Mouse (Mus musculus): ENCODE measurements at regions not wholly inside any gene's neighbourhood (a gene's known extent, or its start where the extent isn't known, plus 50 kb on each side); places are given as distances from the start of the nearest gene placed in this dataset.

DNA sequence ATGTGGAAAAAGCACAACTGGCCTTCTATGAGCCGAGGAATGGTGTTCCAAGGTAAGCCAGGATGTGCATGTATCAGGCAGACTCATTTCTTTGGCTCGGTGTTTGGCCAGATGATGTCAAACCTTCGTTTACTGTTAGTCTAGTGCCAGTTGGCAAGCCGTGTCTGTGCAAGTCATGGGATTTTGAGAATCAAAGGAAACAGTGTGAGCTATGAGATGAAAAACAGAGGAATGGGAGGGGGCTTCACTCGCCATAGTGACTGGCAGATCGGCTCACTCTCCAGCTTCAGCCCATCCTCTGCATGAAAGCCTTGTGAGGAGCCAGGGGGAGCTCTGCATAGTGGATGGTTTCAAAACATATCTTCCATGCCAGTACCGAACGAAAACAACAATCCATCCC lies 89.1 kb upstream of the Mast4 start:
- DNase-seq (ENCODE audit: low spot score): peak; percentile 67
- ATAC-seq (ENCODE audit: low read depth): 0 out of 2 replicates have a peak, but pooled peaks have one; percentile 18
- H3K27me3 ChIP-seq (replicated peaks; ENCODE audit: control insufficient read depth, insufficient read depth, low read length): no peaks in the 10 kb centered on the region
- WGBS: 70% methylated on average over 8 of the region's 8 CpGs
- H3K9ac ChIP-seq (ENCODE audit: low read depth, low read length): no peak overlapping the region
- H3K27ac ChIP-seq (replicated peaks; ENCODE audit: low read depth, low read length): no peak overlapping the region
- no peak overlapping the region for H3K4me2 ChIP-seq (ENCODE audit: low read depth, low read length)
- no peaks in the 10 kb centered on the region for H3K4me1 ChIP-seq (ENCODE audit: control insufficient read depth, insufficient read depth, low read length)
- H3K36me3 ChIP-seq (ENCODE audit: control insufficient read depth, insufficient read depth, low read length): no peaks in the 10 kb centered on the region
- no peaks in the 10 kb centered on the region for H3K9me3 ChIP-seq (ENCODE audit: control insufficient read depth, low read length)
- no peak overlapping the region for H3K4me3 ChIP-seq (ENCODE audit: low read depth, low read length)

DNA sequence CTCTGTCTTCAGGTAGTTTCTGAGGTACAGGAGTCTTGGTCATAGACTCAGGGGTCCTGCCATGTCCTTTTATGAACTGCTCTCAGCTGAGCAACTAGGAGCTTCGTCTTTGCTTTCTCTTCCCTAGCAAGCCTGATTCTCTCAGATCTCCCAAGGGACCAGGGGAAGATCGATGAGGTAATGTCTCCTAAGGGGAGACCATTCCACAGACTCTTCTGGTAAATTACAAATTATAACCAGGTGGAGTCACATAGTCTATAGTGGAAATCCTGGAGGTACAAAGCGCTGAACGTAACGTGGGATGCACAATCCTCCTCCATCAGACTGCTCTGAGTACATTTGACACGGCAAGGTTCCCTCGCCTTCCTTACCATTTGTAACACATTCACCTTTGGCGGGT lies 88.7 kb upstream of the Mast4 start:
- peak; percentile 55; the same call in 1 of the 2 replicates for ATAC-seq (ENCODE audit: low read depth)
- Histone ChIP-seq H3K4me3 (ENCODE audit: low read depth, low read length) (no peak overlapping the region), H3K4me1 (ENCODE audit: control insufficient read depth, insufficient read depth, low read length) (no peaks in the 10 kb centered on the region), H3K27ac (replicated peaks; ENCODE audit: low read depth, low read length) (no peak overlapping the region), H3K9me3 (ENCODE audit: control insufficient read depth, low read length) (no peaks in the 10 kb centered on the region), H3K9ac (ENCODE audit: low read depth, low read length) (no peak overlapping the region), H3K4me2 (ENCODE audit: low read depth, low read length) (no peak overlapping the region), H3K27me3 (replicated peaks; ENCODE audit: control insufficient read depth, insufficient read depth, low read length) (no peaks in the 10 kb centered on the region), H3K36me3 (ENCODE audit: control insufficient read depth, insufficient read depth, low read length) (no peaks in the 10 kb centered on the region)
- WGBS: 62% methylated on average over 8 of the region's 8 CpGs
- peak; percentile 41 for DNase-seq (ENCODE audit: low spot score)

DNA sequence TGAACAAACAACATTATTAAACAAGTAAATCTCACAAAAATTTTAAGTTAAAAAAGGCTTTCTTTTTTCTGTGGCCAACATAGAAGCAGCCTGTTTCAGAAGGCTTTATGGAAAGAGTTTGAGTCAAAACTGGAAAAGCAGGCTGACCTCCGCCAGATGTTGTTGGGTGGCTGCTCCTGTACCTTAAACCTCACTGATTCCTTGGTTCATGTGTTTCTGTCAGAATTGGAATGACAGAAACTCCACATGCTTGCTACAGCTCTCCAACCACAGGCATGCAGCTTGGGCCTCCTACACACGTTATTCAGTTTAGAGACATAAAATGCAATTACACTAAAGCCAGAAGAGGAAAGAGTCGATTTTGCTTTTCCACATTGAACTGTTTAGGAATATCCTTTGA lies 84.8 kb upstream of the Mast4 start:
- Histone ChIP-seq H3K36me3 (ENCODE audit: control insufficient read depth, insufficient read depth, low read length) (no peaks in the 10 kb centered on the region), H3K4me2 (ENCODE audit: low read depth, low read length) (no peak overlapping the region), H3K27ac (replicated peaks; ENCODE audit: low read depth, low read length) (no peak overlapping the region), H3K4me3 (ENCODE audit: low read depth, low read length) (no peak overlapping the region), H3K27me3 (replicated peaks; ENCODE audit: control insufficient read depth, insufficient read depth, low read length) (no peaks in the 10 kb centered on the region), H3K4me1 (ENCODE audit: control insufficient read depth, insufficient read depth, low read length) (no peaks in the 10 kb centered on the region), H3K9me3 (ENCODE audit: control insufficient read depth, low read length) (no peaks in the 10 kb centered on the region), H3K9ac (ENCODE audit: low read depth, low read length) (no peak overlapping the region)
- ATAC-seq (ENCODE audit: low read depth): 0 out of 2 replicates have a peak, but pooled peaks have one; percentile 15
- 30% methylated on average over 3 of the region's 3 CpGs for WGBS
- peak; percentile 66 for DNase-seq (ENCODE audit: low spot score)

DNA sequence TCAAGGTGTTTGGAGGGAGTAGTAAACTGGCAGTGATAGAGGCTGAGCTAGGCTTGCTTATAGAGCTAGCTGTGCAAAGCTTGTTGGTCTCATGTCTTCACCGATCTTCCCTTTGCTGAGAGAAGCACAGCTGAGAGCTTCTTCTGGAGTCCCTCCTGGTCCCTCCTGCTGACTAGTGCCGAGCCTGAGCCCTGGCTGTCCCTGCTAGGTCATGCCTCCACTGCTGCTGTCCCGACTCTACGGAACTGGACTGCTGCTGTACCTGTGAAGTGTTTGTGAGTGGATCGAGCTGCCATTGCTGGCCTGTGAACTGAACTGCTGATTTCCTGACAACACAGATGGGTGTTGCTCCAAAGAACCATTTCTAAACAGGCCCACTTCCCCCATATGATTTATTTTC lies 83.0 kb upstream of the Mast4 start:
- no peaks in the 10 kb centered on the region for H3K4me1 ChIP-seq (ENCODE audit: control insufficient read depth, insufficient read depth, low read length)
- ATAC-seq (ENCODE audit: low read depth) (no peak), DNase-seq (ENCODE audit: low spot score) (no peak)
- no peaks in the 10 kb centered on the region for H3K36me3 ChIP-seq (ENCODE audit: control insufficient read depth, insufficient read depth, low read length)
- no peaks in the 10 kb centered on the region for H3K27me3 ChIP-seq (replicated peaks; ENCODE audit: control insufficient read depth, insufficient read depth, low read length)
- no peak overlapping the region for H3K9ac ChIP-seq (ENCODE audit: low read depth, low read length)
- H3K27ac ChIP-seq (replicated peaks; ENCODE audit: low read depth, low read length): no peak overlapping the region
- no peak overlapping the region for H3K4me3 ChIP-seq (ENCODE audit: low read depth, low read length)
- WGBS: 89% methylated on average over 5 of the region's 5 CpGs
- no peak overlapping the region for H3K4me2 ChIP-seq (ENCODE audit: low read depth, low read length)
- no peaks in the 10 kb centered on the region for H3K9me3 ChIP-seq (ENCODE audit: control insufficient read depth, low read length)

DNA sequence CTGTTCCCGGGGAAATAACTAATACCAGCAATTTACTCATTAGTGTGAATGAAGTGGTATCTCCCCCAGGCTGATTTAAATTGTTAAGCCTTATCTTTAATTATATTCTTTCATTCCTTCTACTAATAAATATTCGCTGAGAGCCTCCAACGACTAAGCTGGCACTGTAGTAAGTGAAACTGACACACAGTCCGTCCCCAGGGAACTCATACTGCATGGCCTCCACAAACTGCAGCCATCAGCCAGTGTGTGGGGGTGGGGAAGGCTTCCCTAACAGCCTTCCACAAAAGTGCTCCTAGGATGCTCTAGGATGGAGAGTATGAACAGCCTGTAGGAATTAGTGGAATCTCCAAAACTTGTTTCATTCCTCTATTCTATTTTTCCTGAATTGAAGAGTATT lies 81.0 kb upstream of the Mast4 start:
- 53% methylated on average over 4 of the region's 4 CpGs for WGBS
- no peaks in the 10 kb centered on the region for H3K27me3 ChIP-seq (replicated peaks; ENCODE audit: control insufficient read depth, insufficient read depth, low read length)
- no peaks in the 10 kb centered on the region for H3K4me1 ChIP-seq (ENCODE audit: control insufficient read depth, insufficient read depth, low read length)
- H3K9ac ChIP-seq (ENCODE audit: low read depth, low read length): no peak overlapping the region
- H3K4me3 ChIP-seq (ENCODE audit: low read depth, low read length): no peak overlapping the region
- DNase-seq (ENCODE audit: low spot score): no peak
- no peaks in the 10 kb centered on the region for H3K9me3 ChIP-seq (ENCODE audit: control insufficient read depth, low read length)
- ATAC-seq (ENCODE audit: low read depth): no peak
- H3K27ac ChIP-seq (replicated peaks; ENCODE audit: low read depth, low read length): no peak overlapping the region
- no peak overlapping the region for H3K4me2 ChIP-seq (ENCODE audit: low read depth, low read length)
- no peaks in the 10 kb centered on the region for H3K36me3 ChIP-seq (ENCODE audit: control insufficient read depth, insufficient read depth, low read length)

DNA sequence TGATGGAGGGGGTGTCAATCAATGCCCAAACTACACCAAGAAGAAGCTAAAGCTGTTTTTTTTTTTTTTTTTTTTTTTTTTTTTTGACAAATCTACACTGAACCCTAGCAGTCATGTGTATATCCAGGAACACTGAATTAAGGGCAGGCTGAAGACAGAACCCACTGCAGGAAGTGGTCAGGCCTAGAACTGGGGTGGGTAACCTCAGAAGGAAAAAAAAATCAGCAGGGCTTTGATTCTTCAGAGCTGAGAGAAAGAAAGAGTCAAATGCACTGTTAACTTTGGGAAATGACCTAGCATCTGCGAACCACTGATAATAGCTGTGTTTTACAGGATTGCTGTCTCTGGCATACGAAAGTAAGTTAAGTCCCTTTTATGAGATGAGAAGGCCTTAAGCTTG lies 78.3 kb upstream of the Mast4 start:
- ATAC-seq (ENCODE audit: low read depth): no peak
- Histone ChIP-seq H3K4me1 (ENCODE audit: control insufficient read depth, insufficient read depth, low read length) (no peaks in the 10 kb centered on the region), H3K9me3 (ENCODE audit: control insufficient read depth, low read length) (no peaks in the 10 kb centered on the region), H3K9ac (ENCODE audit: low read depth, low read length) (no peak overlapping the region), H3K4me2 (ENCODE audit: low read depth, low read length) (no peak overlapping the region), H3K36me3 (ENCODE audit: control insufficient read depth, insufficient read depth, low read length) (no peaks in the 10 kb centered on the region), H3K27me3 (replicated peaks; ENCODE audit: control insufficient read depth, insufficient read depth, low read length) (no peaks in the 10 kb centered on the region), H3K4me3 (ENCODE audit: low read depth, low read length) (no peak overlapping the region), H3K27ac (replicated peaks; ENCODE audit: low read depth, low read length) (no peak overlapping the region)
- WGBS: 89% methylated on average over 2 of the region's 2 CpGs
- DNase-seq (ENCODE audit: low spot score): no peak

DNA sequence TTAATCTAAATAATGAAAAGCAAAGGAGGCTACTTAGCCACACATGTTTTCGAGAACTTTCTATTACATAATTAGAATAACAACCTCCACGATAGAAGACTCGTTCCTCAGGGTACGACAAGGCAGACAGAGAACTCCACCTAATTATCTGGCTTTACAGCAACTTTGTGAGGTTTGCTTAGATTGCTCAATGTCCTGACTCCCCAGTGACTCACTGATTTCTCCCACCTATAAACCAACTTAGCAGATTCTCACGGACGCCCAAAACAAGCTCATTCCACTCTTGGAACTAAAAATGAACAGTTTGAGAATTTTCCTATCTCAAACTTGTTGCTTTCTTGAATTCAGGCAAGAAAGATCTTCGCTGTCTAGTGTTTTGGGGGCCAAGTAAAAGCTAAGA lies 75.0 kb upstream of the Mast4 start:
- no peaks in the 10 kb centered on the region for H3K4me1 ChIP-seq (ENCODE audit: control insufficient read depth, insufficient read depth, low read length)
- 49% methylated on average over 7 of the region's 7 CpGs for WGBS

DNA sequence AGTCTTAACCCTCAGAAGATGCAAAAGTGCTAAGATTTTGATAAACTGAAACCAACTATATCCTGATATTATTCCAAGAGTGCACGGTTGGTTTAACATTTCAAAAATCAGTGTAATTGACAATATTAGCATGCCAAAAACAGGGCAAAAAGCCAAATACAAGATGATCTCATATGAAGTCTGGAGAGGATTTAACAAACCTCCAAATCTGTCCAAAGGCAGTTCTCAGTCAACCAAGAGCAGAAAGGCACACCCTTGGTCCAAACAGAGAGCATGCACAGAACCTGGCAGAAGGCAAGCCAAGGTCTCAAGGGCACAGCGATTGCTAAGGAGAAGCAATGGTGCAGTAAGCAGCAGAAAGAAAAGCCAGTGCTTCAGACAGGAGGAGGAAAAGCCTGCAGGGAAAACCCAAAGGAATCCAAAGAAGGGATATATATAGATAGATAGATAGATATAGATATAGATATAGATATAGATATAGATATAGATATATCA lies 62.3 kb upstream of the Mast4 start:
- Histone ChIP-seq H3K4me1 (ENCODE audit: control insufficient read depth, insufficient read depth, low read length) (no peaks in the 10 kb centered on the region), H3K27me3 (replicated peaks; ENCODE audit: control insufficient read depth, insufficient read depth, low read length) (no peaks in the 10 kb centered on the region), H3K9me3 (ENCODE audit: control insufficient read depth, low read length) (no peaks in the 10 kb centered on the region), H3K36me3 (ENCODE audit: control insufficient read depth, insufficient read depth, low read length) (no peaks in the 10 kb centered on the region), H3K9ac (ENCODE audit: low read depth, low read length) (no peak overlapping the region), H3K4me2 (ENCODE audit: low read depth, low read length) (no peak overlapping the region), H3K27ac (replicated peaks; ENCODE audit: low read depth, low read length) (no peak overlapping the region), H3K4me3 (ENCODE audit: low read depth, low read length) (no peak overlapping the region)
- ATAC-seq (ENCODE audit: low read depth) (no peak), DNase-seq (ENCODE audit: low spot score) (no peak)
- 72% methylated on average over 2 of the region's 2 CpGs for WGBS

More for the DNA sequence above, 75.0 kb upstream of the Mast4 start:
- DNase-seq (ENCODE audit: low spot score) (no peak), ATAC-seq (ENCODE audit: low read depth) (no peak)
- H3K9me3 ChIP-seq (ENCODE audit: control insufficient read depth, low read length): no peaks in the 10 kb centered on the region
- H3K36me3 ChIP-seq (ENCODE audit: control insufficient read depth, insufficient read depth, low read length): no peaks in the 10 kb centered on the region
- H3K9ac ChIP-seq (ENCODE audit: low read depth, low read length): no peak overlapping the region
- H3K27me3 ChIP-seq (replicated peaks; ENCODE audit: control insufficient read depth, insufficient read depth, low read length): no peaks in the 10 kb centered on the region
- H3K4me2 ChIP-seq (ENCODE audit: low read depth, low read length): no peak overlapping the region
- no peak overlapping the region for H3K27ac ChIP-seq (replicated peaks; ENCODE audit: low read depth, low read length)
- no peak overlapping the region for H3K4me3 ChIP-seq (ENCODE audit: low read depth, low read length)

DNA sequence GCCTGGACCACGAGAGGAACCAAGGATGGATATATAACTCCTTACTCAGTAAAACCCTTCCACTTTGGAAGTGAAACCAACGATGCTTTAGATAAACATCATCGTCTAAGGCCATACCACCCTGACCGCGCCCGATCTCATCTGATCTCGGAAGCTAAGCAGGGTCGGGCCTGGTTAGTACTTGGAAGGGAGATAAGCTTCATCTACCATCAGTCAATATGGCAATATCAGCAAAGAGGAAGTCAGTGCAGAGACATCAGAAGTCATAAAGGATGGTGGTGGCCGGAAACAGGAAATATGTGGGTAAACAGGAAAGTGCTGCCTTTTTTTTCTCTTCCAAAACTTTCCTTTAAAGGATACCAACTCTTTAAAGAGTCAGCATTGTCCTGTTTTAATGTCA lies 61.8 kb upstream of the Mast4 start:
- H3K36me3 ChIP-seq (ENCODE audit: control insufficient read depth, insufficient read depth, low read length): no peaks in the 10 kb centered on the region
- H3K9ac ChIP-seq (ENCODE audit: low read depth, low read length): no peak overlapping the region
- H3K27me3 ChIP-seq (replicated peaks; ENCODE audit: control insufficient read depth, insufficient read depth, low read length): no peaks in the 10 kb centered on the region
- no peak overlapping the region for H3K4me2 ChIP-seq (ENCODE audit: low read depth, low read length)
- no peak overlapping the region for H3K27ac ChIP-seq (replicated peaks; ENCODE audit: low read depth, low read length)
- H3K4me1 ChIP-seq (ENCODE audit: control insufficient read depth, insufficient read depth, low read length): no peaks in the 10 kb centered on the region
- DNase-seq (ENCODE audit: low spot score) (no peak), ATAC-seq (ENCODE audit: low read depth) (no peak)
- WGBS: 85% methylated on average over 9 of the region's 9 CpGs
- H3K9me3 ChIP-seq (ENCODE audit: control insufficient read depth, low read length): no peaks in the 10 kb centered on the region
- H3K4me3 ChIP-seq (ENCODE audit: low read depth, low read length): no peak overlapping the region

All from embryonic facial prominence, embryonic 14.5 days (tissue).